Mouse (Mus musculus): ENCODE results near the gene Phc2.

- TF ChIP-seq POLR2A (IDR thresholded peaks at IDR 0.05; ENCODE audit: insufficient read depth, low read depth, low read length), result no peak
- TF ChIP-seq CTCF (IDR thresholded peaks at IDR 0.05), result peak; percentile 43
- TF ChIP-seq EP300 (IDR thresholded peaks at IDR 0.05; ENCODE audit: insufficient read depth, low read depth, low read length), result no peak
Measured at GRCm38 (mm10) chr4:128751006-128751405, 96.5 kb downstream of the Phc2 start.
